Mouse (Mus musculus) T-cell, adult 2 months (primary cell): ENCODE measurements around the gene Pkd2l1.

Source experiments
- DNase-seq: peaks from one replicate; pipeline ENCODE4 v3.0.0; 2022; ENCODE audit warnings: low spot score

Gene Pkd2l1

GRCm38 (mm10) chr19:44106831-44107660, 85.2 kb downstream of the Pkd2l1 start, which contains the start of gene Chuk:
TSS of gene Chuk (minus strand) at chr19:44107480.
- peak; percentile 94 for DNase-seq

GRCm38 (mm10) chr19:44104393-44104792, 87.8 kb downstream of the Pkd2l1 start:
- DNase-seq, result no peak

GRCm38 (mm10) chr19:44103001-44103400, 89.2 kb downstream of the Pkd2l1 start:
- no peak for DNase-seq

- no peak for DNase-seq
These were observed 91.4 kb downstream of the Pkd2l1 start for GRCm38 (mm10) chr19:44100840-44101239.
